ENCODE assay signal across 35 mouse cellular contexts in the genomic region with DNA sequence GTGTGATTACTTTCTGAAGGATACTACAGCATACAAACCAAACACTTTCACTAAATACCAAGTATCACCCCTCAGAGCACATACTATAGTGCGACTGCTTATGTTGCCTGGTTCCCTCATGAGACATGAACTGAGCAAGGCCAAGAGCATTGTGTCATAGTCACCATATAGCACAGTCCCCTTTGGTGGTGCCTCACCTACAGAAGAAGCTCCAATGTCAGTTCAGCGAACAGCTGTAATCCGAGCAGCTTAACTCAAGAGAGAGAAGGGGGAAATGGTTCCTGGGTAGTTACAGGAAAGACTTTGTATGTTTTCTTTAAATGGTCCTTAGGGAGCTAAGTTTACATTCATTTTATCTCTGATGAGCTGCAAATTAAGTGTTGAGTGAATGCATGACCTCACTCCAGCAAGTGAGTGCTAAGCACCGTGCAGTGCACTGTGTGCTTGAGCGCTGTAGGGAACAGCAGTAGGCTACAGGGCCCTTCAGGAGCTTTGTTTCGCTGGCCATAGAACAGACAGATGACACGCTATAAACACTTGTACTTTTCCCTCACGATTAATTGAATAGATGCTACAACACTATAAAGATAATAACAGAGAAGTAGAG. TPM values are rescaled to one million over a fixed set of nuclear protein-coding genes. Genes with fewer than 3 reads are reported as not detected.
DNase-seq lines count a peak whose midpoint lies in the region; ATAC-seq and TF ChIP-seq lines count a peak whose summit lies in the region.
"Had no signal": no experiment of that assay in that cellular context is flagged by ENCODE, and none has a peak within 500 bp of the region (broad histone marks: within the 10 kb centered on the region; RNA-seq: fewer than 3 reads in every experiment).

No protein-coding gene starts in this region.

- H3K9ac ChIP-seq in heart, embryonic 15.5 days: no peak overlapping the region
- no peak overlapping the region for H3K9ac ChIP-seq in heart, adult 2 months (ENCODE audit: low read depth, low read length)
- no peak overlapping the region for H3K9ac ChIP-seq in lung, embryonic 15.5 days
- H3K9ac ChIP-seq in midbrain, embryonic 11.5 days (ENCODE audit: low read length): no peak overlapping the region
- H3K9ac ChIP-seq in midbrain, embryonic 13.5 days (replicated peaks): no peak overlapping the region
- no peak overlapping the region for H3K9ac ChIP-seq in hindbrain, embryonic 16.5 days (ENCODE audit: low read depth, low read length)
- H3K9ac ChIP-seq: embryonic facial prominence, embryonic 12.5 days; embryonic facial prominence, embryonic 15.5 days; forebrain, postnatal 0 days; hindbrain, embryonic 13.5 days had no signal

- DNase-seq in heart, adult 2 months: no peak
- DNase-seq in lung, adult 2 months: no peak
- DNase-seq in midbrain, embryonic 11.5 days (ENCODE audit: low spot score, missing footprints): peak; percentile 61
- DNase-seq: adrenal gland, postnatal 10 days; adrenal gland, postnatal 36 days; B cell, adult 2 months; cerebellum, adult 2 months; cerebellum, adult 9-11 months; cerebellum, postnatal 25 days; forebrain, postnatal 0 days; gastrocnemius, adult 2 months; gastrocnemius, postnatal 14 days; heart, adult 18-20 months; heart, postnatal 10 days; heart, postnatal 36 days had no signal

- intact Hi-C loops in heart, adult 2 months (cut with DNase I): no loop called here

- TF ChIP-seq EP300 in heart, adult 2 months (IDR thresholded peaks at IDR 0.05; ENCODE audit: insufficient read depth, low read depth, low read length): no peak

- peaks cover 21% of the 10 kb centered on the region for H3K4me1 ChIP-seq in heart, embryonic 15.5 days (replicated peaks)
- H3K4me1 ChIP-seq in heart, adult 2 months (ENCODE audit: control insufficient read depth, insufficient read depth, low read length): peaks cover 2% of the 10 kb centered on the region; the same call in 1 of the 2 replicates
- peaks cover 19% of the 10 kb centered on the region; the same call in 1 of the 2 replicates for H3K4me1 ChIP-seq in lung, embryonic 15.5 days
- H3K4me1 ChIP-seq in lung, adult 2 months (ENCODE audit: control insufficient read depth, insufficient read depth, low read length): no peaks in the 10 kb centered on the region; the same call in 1 of the 2 replicates
- no peaks in the 10 kb centered on the region for H3K4me1 ChIP-seq in midbrain, embryonic 11.5 days (ENCODE audit: control insufficient read depth, insufficient read depth, low read length)
- no peaks in the 10 kb centered on the region for H3K4me1 ChIP-seq in midbrain, embryonic 13.5 days (replicated peaks)
- H3K4me1 ChIP-seq in hindbrain, embryonic 16.5 days (ENCODE audit: control insufficient read depth, insufficient read depth, low read depth, low read length): no peaks in the 10 kb centered on the region
- H3K4me1 ChIP-seq: embryonic facial prominence, embryonic 12.5 days; embryonic facial prominence, embryonic 15.5 days; hindbrain, embryonic 10.5 days; hindbrain, embryonic 13.5 days had no signal

- peaks cover 25% of the 10 kb centered on the region; the same call in 1 of the 2 replicates for H3K36me3 ChIP-seq in heart, embryonic 15.5 days
- peaks cover 7% of the 10 kb centered on the region for H3K36me3 ChIP-seq in heart, adult 2 months (ENCODE audit: control insufficient read depth, insufficient read depth, low read length)
- H3K36me3 ChIP-seq in lung, embryonic 15.5 days: peaks cover 2% of the 10 kb centered on the region; the same call in 1 of the 2 replicates
- H3K36me3 ChIP-seq in midbrain, embryonic 11.5 days (ENCODE audit: control insufficient read depth, insufficient read depth, low read length): 0 out of 2 replicates have a peak, but pooled peaks cover 4% of the 10 kb centered on the region
- H3K36me3 ChIP-seq in midbrain, embryonic 13.5 days: peaks cover 72% of the 10 kb centered on the region
- peaks cover 20% of the 10 kb centered on the region for H3K36me3 ChIP-seq in hindbrain, embryonic 16.5 days (ENCODE audit: control insufficient read depth, insufficient read depth, low read length)

- H3K79me2 ChIP-seq in heart, adult 2 months (replicated peaks; ENCODE audit: control insufficient read depth, insufficient read depth, low read length): no peaks in the 10 kb centered on the region; the same call in 1 of the 2 replicates

- no peak for TF ChIP-seq POLR2A in heart, adult 2 months (IDR thresholded peaks at IDR 0.05; ENCODE audit: insufficient read depth, low read depth, low read length)
- TF ChIP-seq POLR2A in lung, adult 2 months (IDR thresholded peaks at IDR 0.05; ENCODE audit: borderline replicate concordance, extremely low read depth, low read depth, low read length): no peak

- no peak overlapping the region for H3K27ac ChIP-seq in heart, embryonic 15.5 days
- H3K27ac ChIP-seq in heart, adult 2 months: no peak overlapping the region
- no peak overlapping the region for H3K27ac ChIP-seq in lung, embryonic 15.5 days
- H3K27ac ChIP-seq in midbrain, embryonic 11.5 days (ENCODE audit: low read depth, low read length): no peak overlapping the region
- no peak overlapping the region for H3K27ac ChIP-seq in midbrain, embryonic 13.5 days
- no peak overlapping the region for H3K27ac ChIP-seq in hindbrain, embryonic 16.5 days (ENCODE audit: low read depth, low read length)
- H3K27ac ChIP-seq: embryonic facial prominence, embryonic 12.5 days; embryonic facial prominence, embryonic 15.5 days; gastrocnemius, adult 2 months; hindbrain, embryonic 10.5 days; hindbrain, embryonic 13.5 days; hindbrain, postnatal 0 days had no signal

- no peak for TF ChIP-seq CTCF in heart, adult 2 months (IDR thresholded peaks at IDR 0.05)
- TF ChIP-seq CTCF in lung, adult 2 months (IDR thresholded peaks at IDR 0.05; ENCODE audit: insufficient read depth, low read length): no peak

- no peak overlapping the region for H3K4me2 ChIP-seq in heart, embryonic 15.5 days
- no peak overlapping the region for H3K4me2 ChIP-seq in lung, embryonic 15.5 days
- H3K4me2 ChIP-seq in midbrain, embryonic 11.5 days: no peak overlapping the region
- no peak overlapping the region for H3K4me2 ChIP-seq in midbrain, embryonic 13.5 days (replicated peaks)
- H3K4me2 ChIP-seq in hindbrain, embryonic 16.5 days (ENCODE audit: low read length): no peak overlapping the region
- H3K4me2 ChIP-seq: embryonic facial prominence, embryonic 12.5 days; embryonic facial prominence, embryonic 15.5 days; heart, embryonic 11.5 days; hindbrain, embryonic 13.5 days had no signal

- 50% methylated on average over 8 of the region's 8 CpGs for WGBS in heart, embryonic 15.5 days
- WGBS in heart, adult 2 months: 67% methylated on average over 8 of the region's 8 CpGs
- 27% methylated on average over 8 of the region's 8 CpGs for WGBS in lung, embryonic 15.5 days
- WGBS in lung, adult 2 months: 56% methylated on average over 8 of the region's 8 CpGs
- 83% methylated on average over 8 of the region's 8 CpGs for WGBS in midbrain, embryonic 11.5 days
- 90% methylated on average over 8 of the region's 8 CpGs for whole genome bisulfite sequencing in midbrain, embryonic 13.5 days
- 91% methylated on average over 8 of the region's 8 CpGs for WGBS in hindbrain, embryonic 16.5 days

- H3K27me3 ChIP-seq in heart, embryonic 15.5 days: no peaks in the 10 kb centered on the region
- H3K27me3 ChIP-seq in heart, adult 2 months (ENCODE audit: control insufficient read depth, insufficient read depth, low read length): no peaks in the 10 kb centered on the region
- H3K27me3 ChIP-seq in lung, embryonic 15.5 days: no peaks in the 10 kb centered on the region
- H3K27me3 ChIP-seq in midbrain, embryonic 11.5 days (ENCODE audit: control insufficient read depth, insufficient read depth, low read length): no peaks in the 10 kb centered on the region
- no peaks in the 10 kb centered on the region for H3K27me3 ChIP-seq in midbrain, embryonic 13.5 days
- no peaks in the 10 kb centered on the region for H3K27me3 ChIP-seq in hindbrain, embryonic 16.5 days (replicated peaks; ENCODE audit: control insufficient read depth, insufficient read depth, low read length)
- H3K27me3 ChIP-seq: CH12.LX; embryonic facial prominence, embryonic 12.5 days; embryonic facial prominence, embryonic 15.5 days; hindbrain, embryonic 13.5 days; Patski had no signal

- no peak overlapping the region for H3K4me3 ChIP-seq in heart, embryonic 15.5 days
- no peak overlapping the region for H3K4me3 ChIP-seq in heart, adult 2 months
- H3K4me3 ChIP-seq in lung, embryonic 15.5 days: no peak overlapping the region
- H3K4me3 ChIP-seq in lung, adult 2 months (replicated peaks; ENCODE audit: extremely low read depth, low read depth, low read length): no peak overlapping the region
- no peak overlapping the region for H3K4me3 ChIP-seq in midbrain, embryonic 11.5 days (ENCODE audit: low read depth, low read length)
- H3K4me3 ChIP-seq in midbrain, embryonic 13.5 days (replicated peaks): no peak overlapping the region
- H3K4me3 ChIP-seq in hindbrain, embryonic 16.5 days (ENCODE audit: low read length): no peak overlapping the region
- H3K4me3 ChIP-seq: embryonic facial prominence, embryonic 12.5 days; embryonic facial prominence, embryonic 15.5 days; gastrocnemius, adult 2 months; hindbrain, embryonic 10.5 days; hindbrain, embryonic 13.5 days had no signal

- no peaks in the 10 kb centered on the region for H3K9me3 ChIP-seq in heart, embryonic 15.5 days (replicated peaks)
- H3K9me3 ChIP-seq in lung, embryonic 15.5 days: no peaks in the 10 kb centered on the region
- H3K9me3 ChIP-seq in midbrain, embryonic 11.5 days (ENCODE audit: control insufficient read depth, low read length): no peaks in the 10 kb centered on the region
- no peaks in the 10 kb centered on the region for H3K9me3 ChIP-seq in midbrain, embryonic 13.5 days
- H3K9me3 ChIP-seq in hindbrain, embryonic 16.5 days (ENCODE audit: control insufficient read depth, low read length): no peaks in the 10 kb centered on the region
- H3K9me3 ChIP-seq: embryonic facial prominence, embryonic 12.5 days; embryonic facial prominence, embryonic 15.5 days; G1E; hindbrain, embryonic 10.5 days; hindbrain, embryonic 13.5 days had no signal

- ATAC-seq in heart, embryonic 15.5 days (replicated peaks; ENCODE audit: insufficient number of reproducible peaks, insufficient read depth, low FRiP score, low read depth): 0 out of 2 replicates have a peak, but pooled peaks have one; percentile 54
- peak; percentile 92 for ATAC-seq in lung, embryonic 15.5 days (ENCODE audit: borderline replicate concordance, extremely low read depth, low FRiP score, low TSS enrichment)
- no peak for ATAC-seq in midbrain, embryonic 11.5 days (ENCODE audit: low FRiP score)
- ATAC-seq in midbrain, embryonic 13.5 days: no peak
- ATAC-seq in hindbrain, embryonic 16.5 days: no peak
- ATAC-seq: forebrain, embryonic 14.5 days; forebrain, postnatal 0 days; hindbrain, postnatal 0 days; Patski had no signal

RNA-seq across cellular contexts. Expression of gene Mmaa, which starts 17.4 kb away (rescaled TPM):
- 15.0 and 15.7 TPM in 2 replicates for polyA plus RNA-seq in heart, embryonic 15.5 days (2015; fragmentation: Nextera tagmentation; extraction: Ambion mirVana)
- total RNA-seq in heart, adult 2 months (2021): 10 to 100 TPM; 44.0 to 45.9 TPM
- polyA plus RNA-seq in heart, adult 2 months (2012; rRNA removed): 15.3 and 28.0 TPM in 2 replicates
- 10.9 and 11.2 TPM in 2 replicates for polyA plus RNA-seq in lung, embryonic 15.5 days (2015; fragmentation: Nextera tagmentation; extraction: Ambion mirVana)
- 2.9 and 6.4 TPM in 2 replicates for polyA plus RNA-seq in lung, adult 2 months (2012; rRNA removed)
- 10.1 and 10.4 TPM in 2 replicates for polyA plus RNA-seq in midbrain, embryonic 11.5 days (2014; fragmentation: Nextera tagmentation; extraction: Ambion mirVana)
- 17.2 and 18.1 TPM in 2 replicates for polyA plus RNA-seq in midbrain, embryonic 13.5 days (2015; fragmentation: Nextera tagmentation; extraction: Ambion mirVana)
- polyA plus RNA-seq in hindbrain, embryonic 16.5 days (2015; fragmentation: Nextera tagmentation; extraction: Ambion mirVana): 16.4 and 18.8 TPM in 2 replicates

RNA-seq across cellular contexts. Expression of gene 1700011L22Rik, which starts 29.0 kb away (rescaled TPM):
- polyA plus RNA-seq in heart, embryonic 15.5 days (2015; fragmentation: Nextera tagmentation; extraction: Ambion mirVana): not detected in 2 replicates
- total RNA-seq in heart, adult 2 months (2021): not detected
- 0.88 TPM in 1 of 2 replicates, not detected in the other for polyA plus RNA-seq in heart, adult 2 months (2012; rRNA removed)
- polyA plus RNA-seq in lung, embryonic 15.5 days (2015; fragmentation: Nextera tagmentation; extraction: Ambion mirVana): not detected in 2 replicates
- polyA plus RNA-seq in lung, adult 2 months (2012; rRNA removed): not detected in 2 replicates
- not detected in 2 replicates for polyA plus RNA-seq in midbrain, embryonic 11.5 days (2014; fragmentation: Nextera tagmentation; extraction: Ambion mirVana)
- not detected in 2 replicates for polyA plus RNA-seq in midbrain, embryonic 13.5 days (2015; fragmentation: Nextera tagmentation; extraction: Ambion mirVana)
- polyA plus RNA-seq in hindbrain, embryonic 16.5 days (2015; fragmentation: Nextera tagmentation; extraction: Ambion mirVana): not detected in 2 replicates
- total RNA-seq: adrenal gland, adult 18-20 months; adrenal gland, postnatal 10 days; adrenal gland, postnatal 36 days; CH12.LX; common myeloid progenitor, adult 5-6 weeks; forebrain, postnatal 0 days; G1E; gastrocnemius, adult 2 months; gastrocnemius, postnatal 14 days; gastrocnemius, postnatal 4 days; heart, adult 18-20 months; heart, postnatal 10 days; heart, postnatal 36 days; hindbrain, postnatal 0 days had no signal
- polyA plus RNA-seq: cerebellum, adult 2 months; embryonic facial prominence, embryonic 12.5 days; embryonic facial prominence, embryonic 15.5 days; forebrain, embryonic 11.5 days; forebrain, embryonic 14.5 days; forebrain, postnatal 0 days; frontal cortex, adult 2 months; G1E; heart, embryonic 11.5 days; heart, embryonic 14.5 days; hindbrain, embryonic 10.5 days; hindbrain, embryonic 13.5 days had no signal

Comparison
In these comparisons a context has a peak if more than half of its experiments do, and no peak if none do; other contexts are left out.
1. ATAC-seq: peak in heart, embryonic 15.5 days (single experiment) and lung, embryonic 15.5 days (single experiment); none in midbrain, embryonic 11.5 days (single experiment), midbrain, embryonic 13.5 days (single experiment) and hindbrain, embryonic 16.5 days (single experiment).